Mouse (Mus musculus): ENCODE data around the gene Hivep1. TPM values are rescaled to one million over a fixed set of nuclear protein-coding genes. Genes with fewer than 3 reads are reported as not detected.

The Hivep1 gene
- polyA plus RNA-seq, 1 experiment from 2014 or later, result 10.6 TPM

DNA sequence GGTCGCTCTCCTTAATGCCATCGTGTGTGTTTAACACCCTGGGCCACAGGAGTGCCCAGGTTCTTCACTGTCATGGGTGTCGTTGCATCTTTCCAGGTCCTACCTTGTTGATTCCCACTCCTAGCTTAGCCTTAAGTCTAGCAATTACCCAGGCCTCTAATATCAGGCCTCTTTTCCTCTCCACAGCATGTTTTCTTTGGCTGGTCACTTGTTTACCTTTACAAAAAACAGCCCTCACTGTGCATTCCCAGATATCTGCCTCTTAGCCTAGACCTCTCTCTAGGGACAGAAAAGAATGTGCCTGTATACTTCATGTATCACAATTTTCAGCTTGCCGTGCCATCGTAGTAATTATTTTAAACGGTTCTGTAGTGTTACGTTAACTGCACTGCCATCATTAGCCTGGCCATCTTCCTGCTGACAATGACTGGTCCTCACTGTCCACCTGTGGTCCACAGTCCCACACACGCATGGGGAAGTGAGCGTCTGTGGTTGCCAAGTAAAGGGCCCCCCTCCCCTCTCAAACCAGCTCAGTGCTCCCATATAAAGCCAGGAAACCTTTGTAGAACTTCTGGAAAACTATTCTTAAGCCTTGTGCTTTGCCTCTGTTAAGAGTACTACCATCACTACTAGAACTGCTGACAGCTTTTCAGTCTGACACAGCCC, 98.8 kb downstream of the Hivep1 start:
- peak overlapping the region; percentile 41; the same call in 1 of the 2 replicates for H3K9ac ChIP-seq (ENCODE audit: low read length)
- H3K4me2 ChIP-seq (ENCODE audit: low read length), result 0 out of 2 replicates have a peak overlapping the region, but pooled peaks have one; percentile 3
- ATAC-seq (ENCODE audit: insufficient number of reproducible peaks, insufficient read depth, low FRiP score, low read depth), result peak; percentile 64
- peak overlapping the region; percentile 76 to 77 for H3K27ac ChIP-seq (replicated peaks in 1 of 2; ENCODE audit: control insufficient read depth in 1 of 2, insufficient read depth in 1 of 2, low read depth in 2 of 2, low read length in 2 of 2)
- H3K9me3 ChIP-seq (ENCODE audit: control insufficient read depth, low read length), result no peaks in the 10 kb centered on the region
- H3K36me3 ChIP-seq (ENCODE audit: control insufficient read depth, insufficient read depth, low read length), result peaks cover 14% of the 10 kb centered on the region
- H3K4me1 ChIP-seq (ENCODE audit: control insufficient read depth in 2 of 2, insufficient read depth in 2 of 2, low read length in 2 of 2), result peaks cover 15 to 31% of the 10 kb centered on the region in 2 experiments
- WGBS, result 53% methylated on average over 9 of the region's 9 CpGs
- no peaks in the 10 kb centered on the region for H3K27me3 ChIP-seq (ENCODE audit: control insufficient read depth, insufficient read depth, low read length)
- H3K4me3 ChIP-seq (ENCODE audit: control insufficient read depth in 1 of 2, insufficient read depth in 1 of 2, low read depth in 1 of 2, low read length in 2 of 2), result no peak overlapping the region

DNA sequence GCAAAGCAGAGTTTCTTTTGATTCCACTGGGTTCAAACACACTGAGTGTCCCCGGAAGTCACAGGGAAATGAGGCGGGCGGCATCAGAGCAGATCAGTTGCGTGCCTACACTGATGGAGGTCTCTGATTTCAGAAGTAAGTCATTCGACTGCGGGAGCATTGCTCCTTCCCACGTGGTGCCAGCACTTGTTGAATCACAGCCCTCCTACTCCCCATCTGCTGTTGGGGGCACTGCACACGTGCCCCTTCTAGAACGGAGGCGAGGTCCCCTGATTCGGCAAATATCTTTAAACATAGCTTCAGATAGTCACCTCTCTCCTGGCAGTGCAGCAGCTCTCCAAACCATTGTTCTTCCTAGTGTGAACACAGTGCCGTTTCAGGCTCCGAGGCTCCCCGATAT, 106.4 kb downstream of the Hivep1 start:
- H3K36me3 ChIP-seq (ENCODE audit: control insufficient read depth, insufficient read depth, low read length), result peaks cover 55% of the 10 kb centered on the region

DNA sequence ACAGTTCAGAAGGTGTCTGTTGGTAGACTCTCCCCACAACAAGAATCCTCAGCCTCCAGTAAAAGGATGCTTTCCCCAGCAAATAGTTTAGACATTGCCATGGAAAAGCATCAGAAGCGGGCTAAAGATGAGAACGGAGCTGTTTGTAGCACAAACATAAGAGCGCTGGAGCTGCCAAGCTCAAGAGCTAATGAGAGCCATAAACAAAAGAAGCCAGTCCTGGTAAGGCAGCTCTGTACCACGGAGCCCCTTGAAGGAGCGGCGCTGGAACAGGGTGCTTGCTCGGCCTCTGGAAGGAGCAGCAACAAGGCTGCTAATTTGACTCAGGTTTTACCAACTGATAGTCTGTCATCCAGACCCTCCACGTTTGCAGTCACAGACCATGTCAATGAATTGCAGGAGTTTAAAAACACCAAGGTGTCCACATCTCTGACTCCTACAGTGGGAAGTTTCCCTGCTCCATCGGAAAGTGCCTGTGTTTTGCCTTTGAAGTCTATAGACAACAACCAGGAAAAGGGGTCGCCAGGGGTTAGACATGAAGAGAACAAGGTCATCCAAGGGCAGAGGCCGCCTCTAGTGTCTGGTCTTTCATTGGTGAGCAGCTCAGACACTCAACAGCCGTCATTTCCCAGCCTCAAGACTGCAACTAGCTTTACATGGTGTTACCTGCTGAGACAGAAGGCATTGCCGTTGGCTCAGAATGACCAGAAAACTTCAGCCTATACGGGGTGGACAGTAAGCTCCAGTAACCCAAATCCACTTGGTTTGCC, 107.8 kb downstream of the Hivep1 start:
- 64% methylated on average over 14 of the region's 14 CpGs for WGBS
- Histone ChIP-seq H3K4me2 (ENCODE audit: low read length) (no peak overlapping the region), H3K9me3 (ENCODE audit: control insufficient read depth, low read length) (no peaks in the 10 kb centered on the region), H3K4me1 (ENCODE audit: control insufficient read depth in 2 of 2, insufficient read depth in 2 of 2, low read length in 2 of 2) (peaks cover 9 to 21% of the 10 kb centered on the region in 2 experiments), H3K9ac (ENCODE audit: low read length) (no peak overlapping the region), H3K27ac (replicated peaks in 1 of 2; ENCODE audit: control insufficient read depth in 1 of 2, insufficient read depth in 1 of 2, low read depth in 2 of 2, low read length in 2 of 2) (no peak overlapping the region), H3K36me3 (ENCODE audit: control insufficient read depth, insufficient read depth, low read length) (peaks cover 51% of the 10 kb centered on the region), H3K4me3 (ENCODE audit: control insufficient read depth in 1 of 2, insufficient read depth in 1 of 2, low read depth in 1 of 2, low read length in 2 of 2) (no peak overlapping the region), H3K27me3 (ENCODE audit: control insufficient read depth, insufficient read depth, low read length) (no peaks in the 10 kb centered on the region)
- no peak for ATAC-seq (ENCODE audit: insufficient number of reproducible peaks, insufficient read depth, low FRiP score, low read depth)

More for the DNA sequence above, 106.4 kb downstream of the Hivep1 start:
- no peaks in the 10 kb centered on the region for H3K27me3 ChIP-seq (ENCODE audit: control insufficient read depth, insufficient read depth, low read length)
- H3K27ac ChIP-seq (replicated peaks in 1 of 2; ENCODE audit: control insufficient read depth in 1 of 2, insufficient read depth in 1 of 2, low read depth in 2 of 2, low read length in 2 of 2), result no peak overlapping the region
- no peak overlapping the region for H3K4me3 ChIP-seq (ENCODE audit: control insufficient read depth in 1 of 2, insufficient read depth in 1 of 2, low read depth in 1 of 2, low read length in 2 of 2)
- H3K4me2 ChIP-seq (ENCODE audit: low read length), result no peak overlapping the region
- H3K9me3 ChIP-seq (ENCODE audit: control insufficient read depth, low read length), result no peaks in the 10 kb centered on the region
- peaks cover 9 to 21% of the 10 kb centered on the region in 2 experiments for H3K4me1 ChIP-seq (ENCODE audit: control insufficient read depth in 2 of 2, insufficient read depth in 2 of 2, low read length in 2 of 2)
- H3K9ac ChIP-seq (ENCODE audit: low read length), result no peak overlapping the region
- ATAC-seq (ENCODE audit: insufficient number of reproducible peaks, insufficient read depth, low FRiP score, low read depth), result no peak
- 89% methylated on average over 14 of the region's 14 CpGs for WGBS

DNA sequence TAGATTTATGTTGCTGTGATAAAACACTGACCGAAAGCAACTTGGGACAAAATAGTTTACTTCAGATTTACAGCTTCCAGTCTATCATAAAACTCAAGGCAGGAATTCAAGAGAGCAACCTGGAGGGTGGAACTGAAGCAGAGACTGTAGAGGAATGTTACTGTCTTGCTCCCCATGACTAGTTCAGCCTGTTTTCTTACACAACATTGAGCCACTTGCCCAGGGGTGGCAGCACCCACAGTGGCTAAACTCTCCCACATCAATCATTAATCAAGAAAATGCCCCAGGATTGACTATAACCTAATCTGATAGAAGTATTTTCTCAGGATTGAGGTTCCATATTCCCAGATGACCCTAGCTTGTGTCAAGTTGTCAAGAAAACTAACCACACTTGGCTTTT, 119.0 kb downstream of the Hivep1 start:
- Histone ChIP-seq H3K9me3 (ENCODE audit: control insufficient read depth, low read length) (no peaks in the 10 kb centered on the region), H3K27me3 (ENCODE audit: control insufficient read depth, insufficient read depth, low read length) (no peaks in the 10 kb centered on the region), H3K27ac (replicated peaks in 1 of 2; ENCODE audit: control insufficient read depth in 1 of 2, insufficient read depth in 1 of 2, low read depth in 2 of 2, low read length in 2 of 2) (no peak overlapping the region), H3K36me3 (ENCODE audit: control insufficient read depth, insufficient read depth, low read length) (peaks cover 31% of the 10 kb centered on the region; the same call in 1 of the 2 replicates), H3K4me3 (ENCODE audit: control insufficient read depth in 1 of 2, insufficient read depth in 1 of 2, low read depth in 1 of 2, low read length in 2 of 2) (no peak overlapping the region), H3K4me2 (ENCODE audit: low read length) (no peak overlapping the region), H3K9ac (ENCODE audit: low read length) (no peak overlapping the region), H3K4me1 (ENCODE audit: control insufficient read depth in 2 of 2, insufficient read depth in 2 of 2, low read length in 2 of 2) (peaks cover 9 to 17% of the 10 kb centered on the region in 2 experiments)
- ATAC-seq (ENCODE audit: insufficient number of reproducible peaks, insufficient read depth, low FRiP score, low read depth), result no peak
- 93% methylated on average over 1 of the region's 1 CpGs for whole genome bisulfite sequencing

DNA sequence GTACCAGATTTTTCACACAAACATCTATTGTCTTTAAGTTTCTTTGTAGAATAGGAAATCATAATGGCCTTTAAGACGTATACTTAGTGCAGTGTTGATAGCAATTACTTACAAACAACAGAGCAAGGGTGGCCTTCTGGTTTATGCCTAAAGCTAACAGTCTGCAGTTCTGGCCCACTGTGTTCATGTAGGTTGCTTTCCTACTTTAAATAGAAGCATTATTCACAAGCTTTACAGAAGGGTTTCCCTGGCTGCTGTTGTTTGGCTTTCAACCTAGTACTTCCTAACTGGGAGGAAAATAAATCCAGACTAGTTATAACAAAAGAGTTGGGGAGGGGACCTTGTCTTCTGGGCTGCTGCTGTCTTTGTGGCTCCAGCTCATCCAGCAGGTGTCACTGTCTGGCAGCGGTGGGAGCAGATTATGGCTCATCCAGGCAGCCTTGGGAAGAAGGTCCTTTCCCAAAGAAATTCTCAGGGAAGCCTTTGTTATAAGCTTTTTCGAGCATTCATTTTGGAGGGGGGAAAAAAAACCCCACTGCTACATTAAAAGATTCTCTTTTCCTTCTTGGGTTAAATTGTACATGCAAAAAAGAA, 123.1 kb downstream of the Hivep1 start:
- Histone ChIP-seq H3K4me3 (ENCODE audit: control insufficient read depth in 1 of 2, insufficient read depth in 1 of 2, low read depth in 1 of 2, low read length in 2 of 2) (no peak overlapping the region), H3K27me3 (ENCODE audit: control insufficient read depth, insufficient read depth, low read length) (no peaks in the 10 kb centered on the region), H3K9ac (ENCODE audit: low read length) (no peak overlapping the region), H3K4me1 (ENCODE audit: control insufficient read depth in 2 of 2, insufficient read depth in 2 of 2, low read length in 2 of 2) (peaks cover 6 to 17% of the 10 kb centered on the region in 2 experiments), H3K9me3 (ENCODE audit: control insufficient read depth, low read length) (no peaks in the 10 kb centered on the region), H3K36me3 (ENCODE audit: control insufficient read depth, insufficient read depth, low read length) (peaks cover 34% of the 10 kb centered on the region), H3K27ac (replicated peaks in 1 of 2; ENCODE audit: control insufficient read depth in 1 of 2, insufficient read depth in 1 of 2, low read depth in 2 of 2, low read length in 2 of 2) (peak overlapping the region in 1 of 2 experiments; percentile 70; a peak in 2 of 4 replicates), H3K4me2 (ENCODE audit: low read length) (0 out of 2 replicates have a peak overlapping the region, but pooled peaks have one; percentile 14)
- no peak for ATAC-seq (ENCODE audit: insufficient number of reproducible peaks, insufficient read depth, low FRiP score, low read depth)
- WGBS, result 18% methylated on average over 3 of the region's 3 CpGs

DNA sequence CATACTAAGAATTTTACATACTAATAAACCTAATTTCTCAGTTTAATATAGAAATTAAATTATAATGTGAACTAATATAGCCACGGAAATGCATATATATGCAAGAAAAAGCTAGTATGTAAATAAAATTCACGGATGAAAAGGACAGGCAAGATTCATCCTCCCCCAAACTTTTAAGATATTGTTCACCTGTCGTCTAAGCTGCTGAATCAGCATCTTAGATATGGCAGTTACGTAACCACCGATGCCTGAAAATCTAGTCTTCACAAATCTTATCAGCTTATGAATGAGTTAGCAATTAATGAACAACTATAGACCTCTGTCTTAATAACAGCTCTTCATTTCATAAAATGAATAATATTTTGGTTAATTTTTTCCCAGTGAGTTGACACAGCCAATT, 130.8 kb downstream of the Hivep1 start:
- no peak for ATAC-seq (ENCODE audit: insufficient number of reproducible peaks, insufficient read depth, low FRiP score, low read depth)
- no peak overlapping the region for H3K9ac ChIP-seq (ENCODE audit: low read length)
- no peaks in the 10 kb centered on the region for H3K27me3 ChIP-seq (ENCODE audit: control insufficient read depth, insufficient read depth, low read length)
- H3K4me3 ChIP-seq (ENCODE audit: control insufficient read depth in 1 of 2, insufficient read depth in 1 of 2, low read depth in 1 of 2, low read length in 2 of 2), result no peak overlapping the region
- WGBS, result 90% methylated on average over 5 of the region's 5 CpGs
- peaks cover 42% of the 10 kb centered on the region for H3K36me3 ChIP-seq (ENCODE audit: control insufficient read depth, insufficient read depth, low read length)
- H3K4me2 ChIP-seq (ENCODE audit: low read length), result no peak overlapping the region
- no peak overlapping the region for H3K27ac ChIP-seq (replicated peaks in 1 of 2; ENCODE audit: control insufficient read depth in 1 of 2, insufficient read depth in 1 of 2, low read depth in 2 of 2, low read length in 2 of 2)
- no peaks in the 10 kb centered on the region for H3K4me1 ChIP-seq (ENCODE audit: control insufficient read depth in 2 of 2, insufficient read depth in 2 of 2, low read length in 2 of 2)
- no peaks in the 10 kb centered on the region for H3K9me3 ChIP-seq (ENCODE audit: control insufficient read depth, low read length)

DNA sequence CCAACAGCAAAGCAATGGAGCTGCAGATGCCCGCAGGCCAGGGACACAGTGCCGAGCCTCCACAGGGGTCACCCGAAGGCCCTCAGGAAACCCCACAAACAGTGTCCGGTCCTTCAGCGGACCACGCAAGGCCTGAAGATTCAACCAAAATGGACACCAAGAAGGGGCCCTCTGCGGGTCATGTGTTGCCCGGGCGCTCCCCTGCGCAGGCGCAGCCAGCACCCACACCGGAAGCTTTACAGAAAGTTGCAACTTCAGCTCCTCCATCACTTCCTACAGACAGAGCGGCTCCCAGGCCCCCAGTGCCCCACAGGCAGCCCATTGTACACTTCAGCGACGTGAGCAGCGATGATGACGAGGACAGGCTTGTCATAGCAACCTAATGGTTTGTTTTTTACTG, 132.3 kb downstream of the Hivep1 start:
- 92% methylated on average over 17 of the region's 17 CpGs for WGBS
- peaks cover 39% of the 10 kb centered on the region for H3K36me3 ChIP-seq (ENCODE audit: control insufficient read depth, insufficient read depth, low read length)

More for the DNA sequence above, 132.3 kb downstream of the Hivep1 start:
- Histone ChIP-seq H3K27ac (replicated peaks in 1 of 2; ENCODE audit: control insufficient read depth in 1 of 2, insufficient read depth in 1 of 2, low read depth in 2 of 2, low read length in 2 of 2) (no peak overlapping the region), H3K27me3 (ENCODE audit: control insufficient read depth, insufficient read depth, low read length) (no peaks in the 10 kb centered on the region), H3K4me3 (ENCODE audit: control insufficient read depth in 1 of 2, insufficient read depth in 1 of 2, low read depth in 1 of 2, low read length in 2 of 2) (no peak overlapping the region), H3K4me2 (ENCODE audit: low read length) (no peak overlapping the region), H3K4me1 (ENCODE audit: control insufficient read depth in 2 of 2, insufficient read depth in 2 of 2, low read length in 2 of 2) (no peaks in the 10 kb centered on the region), H3K9me3 (ENCODE audit: control insufficient read depth, low read length) (no peaks in the 10 kb centered on the region), H3K9ac (ENCODE audit: low read length) (no peak overlapping the region)
- no peak for ATAC-seq (ENCODE audit: insufficient number of reproducible peaks, insufficient read depth, low FRiP score, low read depth)

All from heart, embryonic 14.5 days (tissue).